Mouse (Mus musculus) spleen, adult 2 months (tissue): ENCODE results near the gene Edaradd.
A peak's percentile ranks its signal among the peaks of the same experiment; 100 is the strongest.

Source experiments
- CTCF ChIP-seq: fragments of 200-500 bp; IDR thresholded peaks from 2 replicates; pipeline ENCODE4 v1.5.1; 2011; ENCODE audit warnings: mild to moderate bottlenecking, inconsistent platforms; ENCODE audit not compliant: insufficient read depth, insufficient read length, insufficient replicate concordance; ENCODE audit errors: extremely low read depth
- POLR2A ChIP-seq: fragments of 200-500 bp; IDR thresholded peaks from 2 replicates; pipeline ENCODE4 v1.6.1; 2011; ENCODE audit warnings: low read depth, low read length, inconsistent platforms

DNA sequence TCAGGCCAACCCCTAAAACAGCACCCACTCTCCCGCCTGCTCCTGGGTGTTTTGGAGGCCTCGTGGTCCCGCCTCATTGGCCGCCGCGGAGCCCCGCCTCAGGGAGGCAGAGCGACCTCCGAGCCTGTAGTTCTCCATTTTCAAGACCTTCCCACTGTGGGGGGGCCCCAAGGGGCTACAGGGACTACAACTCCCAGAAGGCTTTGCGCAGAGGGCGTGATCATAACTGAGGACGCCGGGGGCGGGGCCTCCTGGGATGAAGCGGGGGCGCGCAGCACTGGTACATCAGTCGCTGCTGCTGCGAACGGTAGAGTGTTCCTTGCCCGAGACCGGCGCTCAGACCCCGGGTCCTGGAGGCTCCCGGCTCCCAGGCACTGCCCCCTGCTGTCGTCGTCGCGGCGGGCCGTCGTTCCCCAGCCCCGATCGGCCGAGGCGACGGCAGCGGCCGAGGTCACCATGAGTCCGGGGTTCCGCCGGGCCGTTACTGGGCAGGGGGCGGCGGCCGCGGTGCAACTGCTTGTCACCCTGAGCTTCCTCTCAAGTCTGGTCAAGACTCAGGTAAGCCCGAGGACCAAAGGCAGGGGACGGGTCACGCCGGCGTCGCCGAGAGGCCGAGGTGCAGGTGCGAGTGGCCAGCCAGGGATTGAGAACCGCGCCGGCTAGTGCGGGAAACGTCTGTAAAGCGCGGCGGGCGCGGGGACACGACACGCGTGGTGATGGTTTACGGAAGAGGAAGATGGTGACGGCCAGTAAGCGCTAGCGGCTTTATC lies 45.6 kb upstream of the Edaradd start, which contains the start of gene Ero1lb:
- no peak for TF ChIP-seq CTCF
- peak; percentile 90 for TF ChIP-seq POLR2A
